Mouse (Mus musculus): ENCODE results near the gene Guk1. TPM values are rescaled to one million over a fixed set of nuclear protein-coding genes. Genes with fewer than 3 reads are reported as not detected.

The Guk1 gene
- total RNA-seq, 2 experiments from 2014 or later: 27.4 to 29.9 TPM

Other genes with a start within 250 kb of the Guk1 start
- 10 to 100 TPM in 1 of 2 experiments, 1 to 10 TPM in 1; 9.8 to 17.0 TPM for gene Hist3h2ba, start 243.3 kb downstream of the Guk1 start, total RNA-seq (2021)
- gene Hist3h2a, start 237.5 kb downstream of the Guk1 start, total RNA-seq (2021): 10 to 100 TPM; 37.1 to 42.7 TPM
- gene Trim17, start 237.5 kb downstream of the Guk1 start, total RNA-seq (2021): under 1 TPM; 0.23 to 0.29 TPM
- gene Trim11, start 214.1 kb downstream of the Guk1 start, total RNA-seq (2021): 10 to 100 TPM; 16.7 to 19.6 TPM
- 100 to 1,000 TPM; 462 to 554 TPM for gene Obscn, start 55.8 kb downstream of the Guk1 start, total RNA-seq (2021)
- 10 to 100 TPM in 1 of 2 experiments, 1 to 10 TPM in 1; 9.9 to 10.0 TPM for gene Iba57, start 28.5 kb downstream of the Guk1 start, total RNA-seq (2021)
- gene Gjc2, start 9.0 kb downstream of the Guk1 start, total RNA-seq (2021): 1 to 10 TPM; 1.7 to 2.1 TPM
- gene Mrpl55, start 10.3 kb upstream of the Guk1 start, total RNA-seq (2021): 10 to 100 TPM; 29.8 to 35.1 TPM
- gene 2310033P09Rik, start 16.1 kb upstream of the Guk1 start, total RNA-seq (2021): 1 to 10 TPM; 7.8 to 8.1 TPM
- 100 to 1,000 TPM; 264 to 267 TPM for gene Arf1, start 36.1 kb upstream of the Guk1 start, total RNA-seq (2021)
- not detected for gene Wnt3a, start 98.5 kb upstream of the Guk1 start, total RNA-seq (2021)
- gene Wnt9a, start 114.7 kb upstream of the Guk1 start, total RNA-seq (2021): 10 to 100 TPM; 12.8 to 15.4 TPM
- not detected for gene Prss38, start 183.4 kb upstream of the Guk1 start, total RNA-seq (2021)

All from gastrocnemius, postnatal 4 days (tissue).